Mouse (Mus musculus) bone marrow, adult 2 months (tissue): ENCODE results near the gene Selenom. TPM values are rescaled to one million over a fixed set of nuclear protein-coding genes. Genes with fewer than 3 reads are reported as not detected.

ENCODE experiments used
- H3K27ac ChIP-seq: fragments of 200-500 bp; 2 replicates; pipeline ENCODE4 v1.5.1; 2012; ENCODE audit warnings: low read depth, mild to moderate bottlenecking, control low read depth, inconsistent platforms, low read length; ENCODE audit not compliant: control insufficient read depth, poor library complexity, insufficient read depth
- H3K4me1 ChIP-seq: fragments of 200-500 bp; 2 replicates; pipeline ENCODE4 v1.6.1; 2011; ENCODE audit warnings: low read length; ENCODE audit not compliant: control insufficient read depth, insufficient read depth
- H3K4me3 ChIP-seq: fragments of 200-500 bp; replicated peaks from 2 replicates; pipeline ENCODE3; 2011; ENCODE audit warnings: mild to moderate bottlenecking, low read depth, low read length, control low read depth; ENCODE audit not compliant: control insufficient read depth
- CTCF ChIP-seq: fragments of 200-500 bp; IDR thresholded peaks from 2 replicates; pipeline ENCODE4 v1.5.1; 2011; ENCODE audit warnings: low read length, control low read depth; ENCODE audit not compliant: control insufficient read depth, insufficient read depth
- POLR2A ChIP-seq: fragments of 200-500 bp; IDR thresholded peaks from 2 replicates; pipeline ENCODE4 v1.6.1; 2011; ENCODE audit warnings: low read depth, mild to moderate bottlenecking, control low read depth, low read length, borderline replicate concordance; ENCODE audit not compliant: control insufficient read depth
- WGBS: fragments of 180-500 bp; shearing (Covaris S2); methylation state at CpG from one replicate; pipeline ENCODE4 v1.1.7; 2018; 5-methylcytosine and 5-hydroxymethylcytosine counted together
- polyA plus RNA-seq: library from polyadenylated mRNA; stranded (reverse); fragments of >200 nt; gene quantifications from 2 replicates; pipeline ENCODE4 v1.2.4, GENCODE M21; 2011; ENCODE audit warnings: low replicate concordance; ENCODE audit not compliant: missing spikeins, insufficient read depth, insufficient read length

The Selenom gene
- polyA plus RNA-seq, 1 experiment: 23.9 TPM

DNA sequence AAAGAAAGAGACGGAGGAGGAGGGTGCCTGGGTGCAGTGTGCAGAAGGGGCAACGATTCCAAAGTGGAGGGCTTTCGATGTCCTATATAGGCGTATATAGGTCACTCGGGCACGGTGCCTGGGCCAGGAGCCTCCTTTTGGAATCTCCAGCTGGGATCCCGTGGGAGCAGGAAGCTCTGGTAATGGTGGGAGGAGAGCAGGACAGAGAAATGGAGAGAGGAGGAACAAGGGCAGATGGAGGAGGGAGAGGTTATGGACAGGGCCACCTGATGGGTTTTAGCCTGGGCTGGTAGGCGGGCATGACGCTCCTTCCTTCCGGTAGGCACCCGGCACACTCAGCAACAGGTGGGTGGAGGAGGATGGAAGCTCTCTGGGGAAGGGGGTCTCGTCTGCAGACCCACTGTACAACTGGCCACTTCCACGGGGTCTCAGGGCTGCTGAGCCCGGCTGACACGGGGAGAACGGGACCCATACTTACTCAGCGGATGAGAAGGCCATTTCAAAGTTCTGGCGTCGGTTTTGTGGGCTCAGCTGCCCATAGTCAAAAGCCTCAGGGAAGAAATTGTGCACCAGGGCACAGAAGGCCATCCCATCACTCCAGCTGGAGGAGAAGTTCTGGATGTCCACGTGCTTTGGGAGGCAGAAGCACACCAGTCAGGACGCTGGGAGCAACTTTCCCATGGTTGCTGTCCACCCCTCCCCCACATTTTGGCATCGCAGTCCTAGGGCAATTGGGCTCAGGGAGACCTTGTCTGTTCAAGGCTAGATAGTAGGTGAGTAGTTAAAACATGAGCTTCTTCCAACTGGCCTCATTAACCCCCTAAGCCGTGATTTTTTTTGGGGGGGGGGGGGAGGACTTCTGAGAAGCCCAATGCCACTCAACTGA lies 7.1 kb downstream of the Selenom start:
- WGBS: 83% methylated on average over 23 of the region's 23 CpGs
- TF ChIP-seq POLR2A: no peak
- no peak for TF ChIP-seq CTCF
- no peak overlapping the region for H3K4me3 ChIP-seq
- H3K4me1 ChIP-seq: no peaks in the 10 kb centered on the region
- H3K27ac ChIP-seq: no peak overlapping the region

DNA sequence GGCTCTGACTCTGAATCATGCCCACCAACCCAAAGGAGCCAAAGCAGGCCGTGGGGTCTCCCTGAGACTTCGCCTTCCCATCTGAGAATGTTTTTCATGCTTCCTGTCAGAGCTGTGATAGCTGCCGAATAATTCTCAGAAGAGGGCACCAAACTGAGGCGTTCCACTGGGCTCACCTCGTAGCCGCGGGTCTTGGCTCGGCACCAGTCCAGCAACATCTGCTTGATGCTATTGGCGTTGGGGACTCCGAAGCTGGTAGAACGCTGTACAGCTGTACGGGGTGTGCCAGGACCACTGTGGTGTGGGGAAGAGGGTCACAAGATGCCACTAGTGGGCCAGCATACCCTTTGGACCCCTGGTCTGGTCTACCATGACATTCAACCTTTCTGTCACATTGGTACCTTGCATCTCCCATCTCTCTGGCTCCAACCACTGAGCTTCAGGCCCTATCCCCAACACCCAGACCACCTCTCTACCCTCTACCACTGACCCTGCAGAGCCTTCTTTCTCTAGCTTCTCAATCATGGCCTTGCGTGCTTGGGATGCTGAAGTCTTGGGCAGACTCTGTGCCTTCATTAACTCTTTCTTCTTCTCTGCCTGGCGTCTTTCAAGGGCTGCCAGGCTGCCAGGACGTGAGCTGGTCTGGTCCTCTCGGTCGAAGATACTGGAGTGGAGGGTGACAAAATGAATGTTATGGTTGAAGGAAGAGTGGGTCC lies 8.0 kb downstream of the Selenom start:
- H3K27ac ChIP-seq: no peak overlapping the region
- TF ChIP-seq POLR2A: no peak
- no peak for TF ChIP-seq CTCF
- WGBS: 84% methylated on average over 17 of the region's 17 CpGs
- H3K4me1 ChIP-seq: no peaks in the 10 kb centered on the region
- H3K4me3 ChIP-seq: no peak overlapping the region

DNA sequence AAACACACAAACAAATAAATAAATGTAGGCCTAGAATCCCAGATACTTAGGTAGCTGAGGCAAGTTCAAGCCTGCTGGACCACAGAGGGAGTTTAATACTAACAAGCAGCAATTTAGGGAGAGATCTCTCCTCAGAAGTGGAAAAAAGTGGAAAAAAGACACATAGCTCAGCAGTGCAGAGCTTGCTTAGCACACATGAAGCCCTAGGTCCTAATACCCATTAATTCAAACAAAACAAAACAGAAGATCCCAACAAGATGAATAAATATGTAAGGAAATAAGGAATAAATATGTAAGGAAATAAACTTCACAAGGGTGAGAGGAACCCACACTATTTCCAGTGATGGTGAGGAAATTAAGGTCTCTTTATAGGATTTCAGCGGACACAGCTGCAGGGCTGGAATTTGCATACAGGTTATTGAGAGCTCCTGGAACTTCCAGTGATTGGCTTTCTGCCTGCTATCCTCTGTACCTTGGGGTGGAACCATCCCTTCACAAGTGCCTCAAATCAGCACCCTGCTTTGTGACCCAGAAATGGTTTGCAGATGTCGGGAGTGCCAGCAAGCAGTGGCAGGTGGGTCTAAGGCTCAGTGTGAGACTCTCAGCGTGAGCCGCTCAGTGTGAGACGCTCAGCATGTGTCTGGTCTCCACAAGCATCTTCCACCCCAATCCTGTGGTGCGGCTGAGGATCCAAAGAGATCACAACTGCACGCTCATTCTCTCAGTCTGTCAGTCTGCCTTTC lies 9.5 kb downstream of the Selenom start:
- H3K27ac ChIP-seq: no peak overlapping the region
- no peak overlapping the region for H3K4me3 ChIP-seq
- no peaks in the 10 kb centered on the region for H3K4me1 ChIP-seq
- WGBS: 90% methylated on average over 7 of the region's 7 CpGs
- no peak for TF ChIP-seq POLR2A
- no peak for TF ChIP-seq CTCF

DNA sequence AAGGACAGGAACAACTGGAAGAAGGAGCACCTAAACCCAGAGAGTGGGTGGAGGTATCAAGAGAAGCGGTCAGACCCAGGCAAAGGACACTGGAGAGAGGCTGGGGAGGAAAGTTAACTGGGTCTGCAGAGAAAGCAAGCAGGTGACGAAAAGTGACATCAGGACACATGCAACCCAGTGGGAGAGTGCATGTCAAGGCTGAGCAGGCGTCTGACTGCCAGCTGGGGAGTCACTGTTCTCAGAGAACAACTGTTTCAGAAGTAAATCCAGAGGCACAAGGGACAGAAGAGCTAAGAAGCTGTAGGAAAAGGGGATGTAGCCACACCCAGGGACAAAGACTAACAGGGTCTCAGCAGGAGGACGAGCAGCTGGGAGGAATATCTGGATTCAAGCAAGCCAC lies 11.1 kb downstream of the Selenom start:
- WGBS: 80% methylated on average over 4 of the region's 4 CpGs
- no peaks in the 10 kb centered on the region for H3K4me1 ChIP-seq
- TF ChIP-seq CTCF (no peak), POLR2A (no peak)
- H3K4me3 ChIP-seq: no peak overlapping the region
- no peak overlapping the region for H3K27ac ChIP-seq

DNA sequence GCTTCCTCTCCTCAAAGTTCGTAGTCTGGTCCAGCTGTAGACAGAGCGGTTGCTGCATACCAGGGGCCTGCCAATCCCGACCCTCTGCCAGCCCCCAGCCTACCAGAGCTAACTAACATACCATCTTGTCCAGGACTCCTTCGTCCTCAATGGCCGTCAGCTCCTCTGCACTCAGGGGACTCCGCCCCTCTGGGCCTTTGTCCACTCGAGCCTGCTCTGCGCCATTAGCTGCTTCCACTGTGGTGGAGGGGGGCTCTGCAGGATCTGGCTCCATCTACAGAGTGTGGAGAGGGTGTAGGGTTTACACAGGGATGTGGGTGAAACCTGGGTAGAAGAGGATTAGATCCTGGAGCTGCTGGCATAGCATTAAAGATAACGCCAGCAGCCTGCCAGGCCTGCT lies 11.7 kb downstream of the Selenom start:
- no peak overlapping the region for H3K27ac ChIP-seq
- no peak overlapping the region for H3K4me3 ChIP-seq
- TF ChIP-seq CTCF (no peak), POLR2A (no peak)
- no peaks in the 10 kb centered on the region for H3K4me1 ChIP-seq
- WGBS: 87% methylated on average over 9 of the region's 9 CpGs

DNA sequence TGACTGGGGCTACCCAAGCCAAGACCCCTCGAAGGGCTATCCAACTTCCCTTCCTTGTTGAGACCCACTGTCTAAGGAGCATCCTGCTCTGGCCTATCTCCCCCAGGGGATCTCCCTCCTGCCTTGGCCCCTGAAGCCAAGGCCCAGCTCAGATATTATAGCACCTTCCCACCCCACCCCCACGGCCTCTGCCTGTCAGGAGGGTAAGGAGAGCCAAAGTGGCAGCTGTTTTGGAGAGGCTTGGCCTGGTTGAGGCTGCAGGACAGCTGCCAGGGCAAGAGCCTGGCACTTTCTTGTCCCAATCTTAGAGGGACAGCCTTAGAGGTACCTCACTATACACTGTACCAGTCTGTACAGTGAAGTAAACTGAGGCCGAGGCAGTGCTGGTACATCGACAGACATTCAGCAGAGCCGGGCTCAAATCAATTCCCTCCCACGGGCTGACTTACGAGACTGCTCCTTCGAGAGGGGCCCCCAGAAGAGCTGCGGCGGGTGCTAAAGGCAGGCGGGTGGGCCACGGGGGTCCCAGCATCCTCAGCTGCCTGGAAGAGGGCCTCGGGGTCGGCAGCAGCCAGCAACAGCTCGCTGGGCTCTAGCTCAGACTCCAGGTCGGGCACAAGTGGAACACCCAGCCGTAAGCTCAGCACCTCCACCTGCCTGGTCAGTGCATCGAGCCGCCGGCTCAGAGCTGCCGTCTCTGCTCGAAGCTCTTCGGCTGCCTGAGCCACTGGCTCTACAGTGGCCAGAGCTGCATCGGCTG lies 12.7 kb downstream of the Selenom start:
- Histone ChIP-seq H3K4me3 (no peak overlapping the region), H3K4me1 (no peaks in the 10 kb centered on the region), H3K27ac (no peak overlapping the region)
- WGBS: 87% methylated on average over 24 of the region's 24 CpGs
- TF ChIP-seq CTCF: no peak
- TF ChIP-seq POLR2A: no peak

DNA sequence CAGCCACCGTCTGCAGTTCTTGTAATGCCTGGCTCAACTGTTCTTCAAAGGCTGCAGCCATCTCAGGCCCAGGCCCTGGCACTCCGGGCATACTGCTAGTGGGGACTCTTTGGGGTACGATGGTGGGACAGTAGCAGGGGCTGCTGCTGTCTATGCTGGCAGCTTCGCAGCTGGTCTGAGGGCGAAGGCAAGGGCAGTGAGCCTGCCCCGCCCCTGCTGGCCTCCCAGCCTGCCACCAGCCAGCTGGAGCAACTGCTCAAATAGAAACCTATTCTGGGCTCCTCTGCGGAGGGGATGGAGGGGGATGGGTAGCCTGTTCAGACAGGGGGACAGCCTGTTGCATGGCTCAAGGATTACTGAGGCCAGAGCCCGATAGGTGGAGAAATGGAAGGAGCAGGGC lies 13.3 kb downstream of the Selenom start:
- TF ChIP-seq POLR2A: no peak
- no peak for TF ChIP-seq CTCF
- Histone ChIP-seq H3K27ac (no peak overlapping the region), H3K4me3 (no peak overlapping the region), H3K4me1 (no peaks in the 10 kb centered on the region)
- WGBS: 88% methylated on average over 8 of the region's 8 CpGs
